Mouse (Mus musculus) forebrain, embryonic 16.5 days (tissue): ENCODE data around the gene Rnf7. TPM values are rescaled to one million over a fixed set of nuclear protein-coding genes. Genes with fewer than 3 reads are reported as not detected.
"Not testable (repeated sequence)": the region's sequence is repeated elsewhere in the genome, so short reads cannot be mapped to it uniquely, and the experiment has no call there.

ENCODE experiments used
- ATAC-seq: fragments of 200-750 bp; cut with Nextera tagmentation; 2 replicates; pipeline ENCODE4 v1.8.0; 2017; ENCODE audit warnings: mild to moderate bottlenecking, moderate library complexity
- H3K27ac ChIP-seq: fragments of 300-500 bp; sonication (generic); 2 replicates; pipeline ENCODE4 v1.5.1; 2014; ENCODE audit warnings: low read length, control low read depth
- H3K27me3 ChIP-seq: fragments of 300-500 bp; sonication (generic); replicated peaks from 2 replicates; pipeline ENCODE4 v1.6.1; 2014; ENCODE audit warnings: low read length; ENCODE audit not compliant: control insufficient read depth, insufficient read depth
- H3K36me3 ChIP-seq: fragments of 300-500 bp; sonication (generic); 2 replicates; pipeline ENCODE4 v1.6.1; 2014; ENCODE audit not compliant: control insufficient read depth, insufficient read depth
- H3K4me1 ChIP-seq: fragments of 300-500 bp; sonication (generic); replicated peaks from 2 replicates; pipeline ENCODE4 v1.6.1; 2014; ENCODE audit warnings: low read length; ENCODE audit not compliant: control insufficient read depth, insufficient read depth
- H3K4me2 ChIP-seq: fragments of 300-500 bp; sonication (generic); 2 replicates; pipeline ENCODE4 v1.6.1; 2014; ENCODE audit warnings: mild to moderate bottlenecking, low read length, control low read depth
- H3K4me3 ChIP-seq: fragments of 300-500 bp; sonication (generic); replicated peaks from 2 replicates; pipeline ENCODE4 v1.5.1; 2014; ENCODE audit warnings: mild to moderate bottlenecking, low read length, control low read depth
- H3K9ac ChIP-seq: fragments of 300-500 bp; sonication (generic); replicated peaks from 2 replicates; pipeline ENCODE4 v1.6.1; 2014; ENCODE audit warnings: low read depth, low read length, control low read depth
- H3K9me3 ChIP-seq: fragments of 300-500 bp; sonication (generic); 2 replicates; pipeline ENCODE4 v1.6.1; 2016; ENCODE audit warnings: low read length; ENCODE audit not compliant: control insufficient read depth
- WGBS: fragments of 180-500 bp; shearing (Covaris S2); extraction: QIAGEN DNeasy Blood & Tissue Kit; methylation state at CpG from one replicate; pipeline ENCODE4 v1.1.7; 2014; 5-methylcytosine and 5-hydroxymethylcytosine counted together
- polyA plus RNA-seq: library from polyadenylated mRNA; unstranded; fragments of >200 nt; fragmentation: Nextera tagmentation; extraction: Ambion mirVana; gene quantifications from 2 replicates; pipeline ENCODE4 v1.2.1, GENCODE M21; 2015

Rnf7 gene
- polyA plus RNA-seq, 1 experiment from 2014 or later = 179 TPM

GRCm38 (mm10) chr9:96506011-96506498 lies 27.6 kb upstream of the Rnf7 start:
- no peak overlapping the region for H3K4me3 ChIP-seq
- H3K27me3 ChIP-seq = no peaks in the 10 kb centered on the region
- no peaks in the 10 kb centered on the region for H3K36me3 ChIP-seq
- no peak overlapping the region for H3K27ac ChIP-seq
- no peak overlapping the region for H3K4me2 ChIP-seq
- peaks cover 5% of the 10 kb centered on the region; the same call in 1 of the 2 replicates for H3K4me1 ChIP-seq
- H3K9ac ChIP-seq = no peak overlapping the region
- no peaks in the 10 kb centered on the region for H3K9me3 ChIP-seq
- peak; percentile 84 for ATAC-seq
- 32% methylated on average over 10 of the region's 10 CpGs for WGBS

GRCm38 (mm10) chr9:96505156-96505555 lies 26.7 kb upstream of the Rnf7 start:
- no peaks in the 10 kb centered on the region for H3K9me3 ChIP-seq
- H3K27me3 ChIP-seq = no peaks in the 10 kb centered on the region
- ATAC-seq = no peak
- peaks cover 5% of the 10 kb centered on the region; the same call in 1 of the 2 replicates for H3K4me1 ChIP-seq
- H3K9ac ChIP-seq = no peak overlapping the region
- no peak overlapping the region for H3K27ac ChIP-seq
- 86% methylated on average over 4 of the region's 4 CpGs for WGBS
- no peak overlapping the region for H3K4me2 ChIP-seq
- no peaks in the 10 kb centered on the region for H3K36me3 ChIP-seq
- no peak overlapping the region for H3K4me3 ChIP-seq

DNA sequence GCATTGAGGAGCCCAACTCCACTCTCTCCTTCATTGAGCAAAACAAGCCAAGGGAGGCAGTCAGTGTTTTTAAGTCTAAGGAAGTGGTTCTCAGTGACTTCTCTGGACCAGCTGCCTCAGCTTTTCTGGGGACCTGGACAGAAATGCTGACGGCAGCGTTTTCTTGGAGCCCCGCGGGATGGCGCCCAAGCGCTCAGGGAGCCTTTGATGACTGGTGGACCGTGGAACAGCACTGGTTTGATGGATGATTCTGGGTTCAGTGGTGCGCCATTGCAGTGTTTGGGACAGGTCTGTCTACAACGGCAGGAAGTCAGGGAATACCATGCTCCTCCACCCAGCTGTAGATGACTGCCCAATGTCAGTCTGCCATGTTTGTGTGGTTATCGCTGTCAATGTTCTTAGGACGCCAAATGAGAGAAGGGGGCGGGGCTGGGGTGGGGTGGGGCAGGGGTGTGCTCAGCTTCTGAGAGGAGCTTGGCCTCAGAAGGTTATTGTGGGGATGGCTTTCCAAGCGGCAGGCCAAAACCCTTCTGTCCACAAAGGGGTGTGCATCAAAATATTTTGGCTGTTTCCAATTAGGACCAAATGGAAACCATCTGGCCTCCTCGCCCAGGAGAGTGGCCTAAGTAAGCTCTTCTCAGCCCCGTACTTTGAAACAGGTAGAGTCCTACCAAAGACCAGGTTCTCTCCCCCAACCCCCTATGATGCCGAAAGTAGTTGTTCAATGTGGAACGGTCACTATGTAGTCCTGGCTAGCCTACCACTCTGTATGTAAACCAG lies 25.8 kb upstream of the Rnf7 start:
- Histone ChIP-seq H3K4me2 (no peak overlapping the region), H3K4me3 (no peak overlapping the region), H3K27me3 (no peaks in the 10 kb centered on the region), H3K27ac (no peak overlapping the region), H3K9me3 (no peaks in the 10 kb centered on the region), H3K9ac (no peak overlapping the region), H3K4me1 (peaks cover 5% of the 10 kb centered on the region; the same call in 1 of the 2 replicates), H3K36me3 (no peaks in the 10 kb centered on the region)
- ATAC-seq = no peak
- 87% methylated on average over 17 of the region's 17 CpGs for WGBS

GRCm38 (mm10) chr9:96502856-96503610 lies 24.6 kb upstream of the Rnf7 start:
- Histone ChIP-seq H3K4me2 (no peak overlapping the region), H3K9me3 (no peaks in the 10 kb centered on the region), H3K27me3 (no peaks in the 10 kb centered on the region), H3K27ac (no peak overlapping the region), H3K4me3 (no peak overlapping the region), H3K9ac (no peak overlapping the region), H3K4me1 (peaks cover 5% of the 10 kb centered on the region; the same call in 1 of the 2 replicates), H3K36me3 (no peaks in the 10 kb centered on the region)
- ATAC-seq = no peak
- 86% methylated on average over 6 of the region's 6 CpGs for WGBS

DNA sequence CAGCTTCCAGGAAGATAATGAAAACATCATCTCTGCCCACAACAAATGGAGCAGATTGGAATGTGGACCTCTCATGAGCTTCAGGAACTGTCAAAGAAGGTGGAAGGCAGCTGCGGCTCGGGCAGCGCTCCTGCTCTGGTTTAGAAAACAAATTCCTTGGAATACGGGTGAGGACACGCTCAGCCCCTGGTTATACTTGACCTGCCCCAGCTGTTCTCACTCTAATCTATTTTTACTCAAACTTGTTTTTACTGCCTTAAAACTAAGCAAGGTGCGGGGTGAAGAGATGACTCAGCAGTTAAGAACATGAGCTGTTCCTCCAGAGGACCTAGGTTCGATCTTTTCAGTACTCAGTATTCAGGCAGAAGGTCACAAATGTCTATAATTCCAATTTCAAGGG lies 22.7 kb upstream of the Rnf7 start:
- H3K4me1 ChIP-seq = peaks cover 4% of the 10 kb centered on the region; the same call in 1 of the 2 replicates
- no peak overlapping the region for H3K4me3 ChIP-seq
- H3K9me3 ChIP-seq = no peaks in the 10 kb centered on the region
- no peak overlapping the region for H3K4me2 ChIP-seq
- WGBS = 84% methylated on average over 7 of the region's 7 CpGs
- no peak overlapping the region for H3K9ac ChIP-seq
- no peak for ATAC-seq
- H3K27me3 ChIP-seq = no peaks in the 10 kb centered on the region
- H3K27ac ChIP-seq = no peak overlapping the region
- no peaks in the 10 kb centered on the region for H3K36me3 ChIP-seq

GRCm38 (mm10) chr9:96493212-96493611 lies 14.7 kb upstream of the Rnf7 start:
- no peak for ATAC-seq
- no peak overlapping the region for H3K4me2 ChIP-seq
- H3K4me1 ChIP-seq = 0 out of 2 replicates have a peak, but pooled peaks cover 3% of the 10 kb centered on the region
- H3K9me3 ChIP-seq = no peaks in the 10 kb centered on the region
- WGBS = 29% methylated on average over 3 of the region's 3 CpGs
- H3K27ac ChIP-seq = no peak overlapping the region
- H3K27me3 ChIP-seq = no peaks in the 10 kb centered on the region
- no peak overlapping the region for H3K9ac ChIP-seq
- H3K4me3 ChIP-seq = no peak overlapping the region
- H3K36me3 ChIP-seq = no peaks in the 10 kb centered on the region

DNA sequence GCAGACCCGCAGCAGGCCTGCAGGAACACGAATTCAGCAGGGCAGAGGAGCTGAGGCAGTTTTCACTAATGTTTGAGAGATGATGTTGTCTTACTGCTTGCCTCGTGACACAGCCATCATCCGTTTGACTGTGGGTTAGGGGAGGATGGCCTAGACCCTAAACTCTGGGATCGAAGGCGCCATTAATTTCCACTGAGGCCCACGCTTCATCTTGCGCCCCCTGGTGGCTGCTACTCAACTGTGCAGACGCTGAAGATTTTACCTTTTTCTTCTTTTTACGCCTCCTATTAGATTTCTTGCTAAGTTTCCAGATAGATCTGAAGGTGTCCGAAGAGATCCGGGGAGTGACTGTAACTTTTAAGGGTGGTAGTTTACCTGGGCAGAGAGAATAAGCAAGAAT lies 13.3 kb upstream of the Rnf7 start:
- Histone ChIP-seq H3K36me3 (no peaks in the 10 kb centered on the region), H3K4me3 (no peak overlapping the region), H3K4me1 (0 out of 2 replicates have a peak, but pooled peaks cover 3% of the 10 kb centered on the region), H3K4me2 (no peak overlapping the region), H3K27me3 (no peaks in the 10 kb centered on the region), H3K9ac (no peak overlapping the region), H3K27ac (no peak overlapping the region), H3K9me3 (no peaks in the 10 kb centered on the region)
- ATAC-seq = no peak
- WGBS = 32% methylated on average over 12 of the region's 12 CpGs

DNA sequence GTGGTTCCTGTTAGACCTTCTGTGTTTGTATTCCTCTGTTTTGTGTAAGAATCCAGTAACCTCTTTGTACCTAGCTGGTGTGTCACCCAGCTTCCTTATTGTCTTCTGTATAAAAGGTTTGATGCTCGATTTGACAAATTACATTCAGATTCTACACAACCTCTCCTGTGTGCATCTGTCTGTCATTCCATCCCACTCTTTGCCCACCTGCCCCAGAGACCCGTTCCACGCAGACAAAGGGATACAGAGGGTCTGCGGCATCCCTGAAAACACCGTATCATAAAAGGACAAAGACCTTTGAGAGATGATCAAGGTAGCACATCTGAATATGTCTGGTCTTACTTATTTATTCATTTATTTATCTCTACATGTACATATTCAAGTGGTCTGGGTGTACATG lies 9.4 kb upstream of the Rnf7 start:
- H3K27ac ChIP-seq, H3K9me3 ChIP-seq, H3K4me2 ChIP-seq, ATAC-seq, H3K4me1 ChIP-seq, H3K9ac ChIP-seq, H3K36me3 ChIP-seq, H3K27me3 ChIP-seq, H3K4me3 ChIP-seq: not testable (repeated sequence)
- WGBS = 89% methylated on average over 5 of the region's 5 CpGs

DNA sequence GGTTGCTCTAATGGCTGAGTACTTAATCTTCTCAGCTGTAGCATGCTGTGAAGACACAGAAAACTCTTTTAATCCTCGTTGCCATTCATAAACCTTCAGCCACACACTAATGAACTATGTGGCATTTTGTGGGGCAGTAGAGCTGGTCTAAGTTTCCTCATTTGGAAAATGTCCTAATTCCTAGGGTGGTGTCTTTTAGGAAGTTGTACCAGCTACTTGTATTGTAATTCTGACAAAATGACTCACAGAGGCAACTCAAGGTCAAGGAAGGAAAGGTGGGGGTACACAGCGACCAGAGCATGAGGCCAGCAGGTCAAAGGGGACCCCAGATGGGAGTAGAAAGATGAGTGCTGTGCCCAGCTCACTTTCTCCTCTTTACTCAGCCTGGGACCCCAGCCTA lies 5.2 kb upstream of the Rnf7 start:
- 20% methylated on average over 2 of the region's 2 CpGs for WGBS
- Histone ChIP-seq H3K36me3 (no peaks in the 10 kb centered on the region), H3K4me3 (no peak overlapping the region), H3K4me2 (no peak overlapping the region), H3K27ac (no peak overlapping the region), H3K9me3 (no peaks in the 10 kb centered on the region), H3K27me3 (no peaks in the 10 kb centered on the region), H3K4me1 (no peaks in the 10 kb centered on the region), H3K9ac (no peak overlapping the region)
- no peak for ATAC-seq
